Mouse (Mus musculus) limb, embryonic 14.5 days (tissue): ENCODE results near the gene Prm1. TPM values are rescaled to one million over a fixed set of nuclear protein-coding genes. Genes with fewer than 3 reads are reported as not detected.

Experiments used
- ATAC-seq: fragments of 200-750 bp; cut with Nextera tagmentation; 2 replicates; pipeline ENCODE4 v1.8.0; 2017; ENCODE audit warnings: low read depth, moderate number of reproducible peaks, moderate TSS enrichment; ENCODE audit not compliant: low FRiP score
- DNase-seq: peaks from one replicate; pipeline ENCODE4 v3.0.0-alpha.2; 2015; ENCODE audit warnings: low spot score
- H3K27ac ChIP-seq: fragments of 300-500 bp; sonication (generic); replicated peaks from 2 replicates; pipeline ENCODE4 v1.5.1; 2014; ENCODE audit warnings: low read depth, mild to moderate bottlenecking, low read length, moderate library complexity, mixed read lengths
- H3K27me3 ChIP-seq: fragments of 300-500 bp; sonication (generic); 2 replicates; pipeline ENCODE4 v1.6.1; 2014; ENCODE audit warnings: low read length, mixed read lengths; ENCODE audit not compliant: control insufficient read depth, insufficient read depth
- H3K36me3 ChIP-seq: fragments of 300-500 bp; sonication (generic); 2 replicates; pipeline ENCODE4 v1.6.1; 2014; ENCODE audit warnings: mild to moderate bottlenecking, low read length, moderate library complexity, mixed read lengths; ENCODE audit not compliant: control insufficient read depth, insufficient read depth
- H3K4me1 ChIP-seq: fragments of 300-500 bp; sonication (generic); 2 replicates; pipeline ENCODE4 v1.6.1; 2014; ENCODE audit warnings: antibody characterized with exemption, low read length, mixed read lengths; ENCODE audit not compliant: control insufficient read depth, insufficient read depth
- H3K4me2 ChIP-seq: fragments of 300-500 bp; sonication (generic); replicated peaks from 2 replicates; pipeline ENCODE4 v1.6.1; 2014; ENCODE audit warnings: low read depth, mild to moderate bottlenecking, low read length, moderate library complexity; ENCODE audit not compliant: severe bottlenecking
- H3K4me3 ChIP-seq: fragments of 300-500 bp; sonication (generic); replicated peaks from 2 replicates; pipeline ENCODE4 v1.5.1; 2014; ENCODE audit warnings: low read length
- H3K9ac ChIP-seq: fragments of 300-500 bp; sonication (generic); 2 replicates; pipeline ENCODE4 v1.6.1; 2014; ENCODE audit warnings: mild to moderate bottlenecking, low read depth, low read length, moderate library complexity; ENCODE audit not compliant: severe bottlenecking
- H3K9me3 ChIP-seq: fragments of 300-500 bp; sonication (generic); 2 replicates; pipeline ENCODE4 v1.6.1; 2016; ENCODE audit warnings: low read length; ENCODE audit not compliant: control insufficient read depth
- POLR2A ChIP-seq: fragments of 200-500 bp; IDR thresholded peaks from 2 replicates; pipeline ENCODE4 v1.8.0; 2012; ENCODE audit warnings: inconsistent platforms, mild to moderate bottlenecking, moderate library complexity, borderline replicate concordance; ENCODE audit not compliant: insufficient read depth, insufficient read length; ENCODE audit errors: extremely low read depth
- WGBS: fragments of 180-500 bp; shearing (Covaris S2); extraction: QIAGEN DNeasy Blood & Tissue Kit; methylation state at CpG from one replicate; pipeline ENCODE4 v1.1.7; 2014; 5-methylcytosine and 5-hydroxymethylcytosine counted together
- polyA plus RNA-seq, 2 experiments: library from polyadenylated mRNA; depleted of rRNA in 1 of 2; stranded (reverse) in 1 of 2; unstranded in 1 of 2; fragments of >200 nt; fragmentation: Nextera tagmentation in 1 of 2; extraction: Ambion mirVana in 1 of 2; gene quantifications; 2 replicates each; pipeline versions ENCODE4 v1.2.1 to v1.2.3; 2012 to 2014

Prm1 gene
- polyA plus RNA-seq, 2 experiments: not detected

- no peak for ATAC-seq
These were observed 49.5 kb downstream of the Prm1 start for GRCm38 (mm10) chr16:10756168-10756567.

GRCm38 (mm10) chr16:10754521-10755296, 50.9 kb downstream of the Prm1 start:
- ATAC-seq (no peak), DNase-seq (no peak)
- 77% methylated on average over 3 of the region's 3 CpGs for WGBS
- H3K4me3 ChIP-seq: no peak overlapping the region
- H3K27me3 ChIP-seq: no peaks in the 10 kb centered on the region
- no peak overlapping the region for H3K9ac ChIP-seq
- H3K36me3 ChIP-seq: no peaks in the 10 kb centered on the region
- no peak overlapping the region for H3K4me2 ChIP-seq
- H3K4me1 ChIP-seq: peaks cover 4% of the 10 kb centered on the region; the same call in 1 of the 2 replicates
- H3K27ac ChIP-seq: no peak overlapping the region
- no peak for TF ChIP-seq POLR2A
- H3K9me3 ChIP-seq: no peaks in the 10 kb centered on the region

More at GRCm38 (mm10) chr16:10756168-10756567, 49.5 kb downstream of the Prm1 start:
- H3K4me1 ChIP-seq: no peaks in the 10 kb centered on the region
- no peaks in the 10 kb centered on the region for H3K27me3 ChIP-seq
- no peak overlapping the region for H3K27ac ChIP-seq
- no peaks in the 10 kb centered on the region for H3K36me3 ChIP-seq
- WGBS: 61% methylated on average over 6 of the region's 6 CpGs
- no peak overlapping the region for H3K9ac ChIP-seq
- no peak overlapping the region for H3K4me3 ChIP-seq
- no peak for DNase-seq
- no peak overlapping the region for H3K4me2 ChIP-seq
- no peaks in the 10 kb centered on the region for H3K9me3 ChIP-seq
- no peak for TF ChIP-seq POLR2A

- no peak overlapping the region for H3K27ac ChIP-seq
- 32% methylated on average over 7 of the region's 7 CpGs for WGBS
- TF ChIP-seq POLR2A: no peak
- no peaks in the 10 kb centered on the region for H3K9me3 ChIP-seq
- H3K36me3 ChIP-seq: no peaks in the 10 kb centered on the region
- no peak overlapping the region for H3K4me3 ChIP-seq
- H3K4me2 ChIP-seq: no peak overlapping the region
- no peak overlapping the region for H3K9ac ChIP-seq
- H3K27me3 ChIP-seq: no peaks in the 10 kb centered on the region
- peaks cover 12% of the 10 kb centered on the region; the same call in 1 of the 2 replicates for H3K4me1 ChIP-seq
- DNase-seq (peak; percentile 36), ATAC-seq (peak; percentile 48; the same call in 1 of the 2 replicates)
These were observed 55.8 kb downstream of the Prm1 start for GRCm38 (mm10) chr16:10749824-10750223.

- no peak overlapping the region for H3K27ac ChIP-seq
- H3K9me3 ChIP-seq: no peaks in the 10 kb centered on the region
- no peak overlapping the region for H3K4me2 ChIP-seq
- H3K27me3 ChIP-seq: no peaks in the 10 kb centered on the region
- H3K4me1 ChIP-seq: peaks cover 17% of the 10 kb centered on the region
- no peak for TF ChIP-seq POLR2A
- no peak overlapping the region for H3K4me3 ChIP-seq
- H3K36me3 ChIP-seq: no peaks in the 10 kb centered on the region
- ATAC-seq: no peak
- 56% methylated on average over 7 of the region's 7 CpGs for WGBS
- no peak overlapping the region for H3K9ac ChIP-seq
- no peak for DNase-seq
These were observed 56.4 kb downstream of the Prm1 start for GRCm38 (mm10) chr16:10749226-10749625.

Other genes starting within 250 kb of the Prm1 start
- gene Socs1, start 20.3 kb downstream of the Prm1 start, polyA plus RNA-seq (2012; rRNA removed): 13.8 and 18.5 TPM in 2 replicates
- 16.6 and 17.8 TPM in 2 replicates for gene Socs1, start 20.3 kb downstream of the Prm1 start, polyA plus RNA-seq (2014; fragmentation: Nextera tagmentation; extraction: Ambion mirVana)
- gene Tnp2, start 17.2 kb downstream of the Prm1 start, polyA plus RNA-seq (2012; rRNA removed): not detected in 2 replicates
- gene Tnp2, start 17.2 kb downstream of the Prm1 start, polyA plus RNA-seq (2014; fragmentation: Nextera tagmentation; extraction: Ambion mirVana): not detected in 2 replicates
- not detected in 2 replicates for gene Prm3, start 14.9 kb downstream of the Prm1 start, polyA plus RNA-seq (2012; rRNA removed)
- gene Prm3, start 14.9 kb downstream of the Prm1 start, polyA plus RNA-seq (2014; fragmentation: Nextera tagmentation; extraction: Ambion mirVana): not detected in 2 replicates
- not detected in 2 replicates for gene Prm2, start 9.7 kb downstream of the Prm1 start, polyA plus RNA-seq (2012; rRNA removed)
- not detected in 2 replicates for gene Prm2, start 9.7 kb downstream of the Prm1 start, polyA plus RNA-seq (2014; fragmentation: Nextera tagmentation; extraction: Ambion mirVana)
- not detected in 2 replicates for gene Gm11172, start 7.1 kb upstream of the Prm1 start, polyA plus RNA-seq (2012; rRNA removed)
- not detected in 2 replicates for gene Gm11172, start 7.1 kb upstream of the Prm1 start, polyA plus RNA-seq (2014; fragmentation: Nextera tagmentation; extraction: Ambion mirVana)
- 7.3 and 7.7 TPM in 2 replicates for gene Rmi2, start 29.2 kb upstream of the Prm1 start, polyA plus RNA-seq (2012; rRNA removed)
- gene Rmi2, start 29.2 kb upstream of the Prm1 start, polyA plus RNA-seq (2014; fragmentation: Nextera tagmentation; extraction: Ambion mirVana): 3.2 and 3.4 TPM in 2 replicates